Mouse (Mus musculus) ovary, postnatal 36 days (tissue): ENCODE measurements around the gene Phb.
"Not testable (repeated sequence)": the region's sequence is repeated elsewhere in the genome, so short reads cannot be mapped to it uniquely, and the experiment has no call there.

ENCODE experiments used
- DNase-seq: peaks from one replicate; pipeline ENCODE4 v3.0.0; 2022; ENCODE audit warnings: low spot score, mixed read lengths

The Phb gene

GRCm38 (mm10) chr11:95650981-95651380, 15.8 kb upstream of the Phb start:
- peak; percentile 29 for DNase-seq

- no peak for DNase-seq
These were observed 9.3 kb upstream of the Phb start for GRCm38 (mm10) chr11:95657449-95657848.

GRCm38 (mm10) chr11:95667177-95667576, 420 bp downstream of the Phb start:
- DNase-seq = peak; percentile 35

- not testable (repeated sequence) for DNase-seq
These were observed 1.3 kb downstream of the Phb start for GRCm38 (mm10) chr11:95668086-95668485.

- no peak for DNase-seq
These were observed 8.7 kb downstream of the Phb start for GRCm38 (mm10) chr11:95675498-95675897.

- DNase-seq = peak; percentile 50
These were observed 9.6 kb downstream of the Phb start for GRCm38 (mm10) chr11:95676307-95676706.

- DNase-seq = no peak
These were observed 11.4 kb downstream of the Phb start for GRCm38 (mm10) chr11:95677925-95678701.

GRCm38 (mm10) chr11:95681995-95682601, 15.3 kb downstream of the Phb start:
- DNase-seq = no peak

GRCm38 (mm10) chr11:95682946-95683345, 16.2 kb downstream of the Phb start:
- DNase-seq = no peak

- peak; percentile 72 for DNase-seq
These were observed 19.3 kb downstream of the Phb start for GRCm38 (mm10) chr11:95686031-95686430.

- DNase-seq = peak; percentile 18
These were observed 20.4 kb downstream of the Phb start for GRCm38 (mm10) chr11:95687084-95687656.

GRCm38 (mm10) chr11:95688515-95688914, 21.8 kb downstream of the Phb start:
- no peak for DNase-seq

- no peak for DNase-seq
These were observed 22.2 kb downstream of the Phb start for GRCm38 (mm10) chr11:95688981-95689380.

- no peak for DNase-seq
These were observed 22.8 kb downstream of the Phb start for GRCm38 (mm10) chr11:95689544-95689943.

- no peak for DNase-seq
These were observed 31.8 kb downstream of the Phb start for GRCm38 (mm10) chr11:95698541-95698940.

- no peak for DNase-seq
These were observed 34.3 kb downstream of the Phb start for GRCm38 (mm10) chr11:95700778-95701739.

- DNase-seq = no peak
These were observed 37.5 kb downstream of the Phb start for GRCm38 (mm10) chr11:95704032-95704969.

- DNase-seq = no peak
These were observed 38.2 kb downstream of the Phb start for GRCm38 (mm10) chr11:95704970-95705330.

- no peak for DNase-seq
These were observed 42.8 kb downstream of the Phb start for GRCm38 (mm10) chr11:95709534-95710040.

- no peak for DNase-seq
These were observed 43.7 kb downstream of the Phb start for GRCm38 (mm10) chr11:95710478-95710877.

- no peak for DNase-seq
These were observed 45.4 kb downstream of the Phb start for GRCm38 (mm10) chr11:95712085-95712562.
